Mouse (Mus musculus): ENCODE results near the gene Wfikkn2. TPM values are rescaled to one million over a fixed set of nuclear protein-coding genes. Genes with fewer than 3 reads are reported as not detected.

The Wfikkn2 gene
- polyA plus RNA-seq, 1 experiment = 0.38 TPM

- WGBS = 83% methylated on average over 6 of the region's 6 CpGs
- H3K36me3 ChIP-seq (ENCODE audit: control insufficient read depth, insufficient read depth, low read length) = no peaks in the 10 kb centered on the region
- no peak overlapping the region for H3K4me3 ChIP-seq (ENCODE audit: insufficient read depth, low read depth, low read length)
- no peak for DNase-seq
- H3K27ac ChIP-seq (ENCODE audit: insufficient read depth, low read depth, low read length) = no peak overlapping the region
- no peaks in the 10 kb centered on the region for H3K27me3 ChIP-seq (replicated peaks; ENCODE audit: control insufficient read depth, insufficient read depth, low read length)
- TF ChIP-seq POLR2A (IDR thresholded peaks at IDR 0.05; ENCODE audit: low read depth, low read length) (no peak), CTCF (conservative IDR thresholded peaks at IDR 0.05; ENCODE audit: insufficient read depth, insufficient read length, low read depth, low read length) (no peak)
- no peaks in the 10 kb centered on the region for H3K4me1 ChIP-seq (ENCODE audit: control insufficient read depth, insufficient read depth, low read length)
These were observed 16.0 kb upstream of the Wfikkn2 start for GRCm38 (mm10) chr11:94261585-94262370.

- Histone ChIP-seq H3K36me3 (ENCODE audit: control insufficient read depth, insufficient read depth, low read length) (no peaks in the 10 kb centered on the region), H3K27me3 (replicated peaks; ENCODE audit: control insufficient read depth, insufficient read depth, low read length) (no peaks in the 10 kb centered on the region), H3K4me1 (ENCODE audit: control insufficient read depth, insufficient read depth, low read length) (no peaks in the 10 kb centered on the region), H3K27ac (ENCODE audit: insufficient read depth, low read depth, low read length) (no peak overlapping the region), H3K4me3 (ENCODE audit: insufficient read depth, low read depth, low read length) (no peak overlapping the region)
- DNase-seq = no peak
- WGBS = 81% methylated on average over 4 of the region's 4 CpGs
- no peak for TF ChIP-seq CTCF (conservative IDR thresholded peaks at IDR 0.05; ENCODE audit: insufficient read depth, insufficient read length, low read depth, low read length)
- no peak for TF ChIP-seq POLR2A (IDR thresholded peaks at IDR 0.05; ENCODE audit: low read depth, low read length)
These were observed 14.0 kb upstream of the Wfikkn2 start for GRCm38 (mm10) chr11:94259814-94260213.

GRCm38 (mm10) chr11:94257987-94258386 is 12.2 kb upstream of the Wfikkn2 start:
- H3K4me3 ChIP-seq (ENCODE audit: insufficient read depth, low read depth, low read length) = no peak overlapping the region
- H3K36me3 ChIP-seq (ENCODE audit: control insufficient read depth, insufficient read depth, low read length) = no peaks in the 10 kb centered on the region
- 37% methylated on average over 14 of the region's 14 CpGs for WGBS
- peak; percentile 44 for DNase-seq
- H3K4me1 ChIP-seq (ENCODE audit: control insufficient read depth, insufficient read depth, low read length) = no peaks in the 10 kb centered on the region
- TF ChIP-seq CTCF (conservative IDR thresholded peaks at IDR 0.05; ENCODE audit: insufficient read depth, insufficient read length, low read depth, low read length) = no peak
- H3K27me3 ChIP-seq (replicated peaks; ENCODE audit: control insufficient read depth, insufficient read depth, low read length) = no peaks in the 10 kb centered on the region
- no peak overlapping the region for H3K27ac ChIP-seq (ENCODE audit: insufficient read depth, low read depth, low read length)

GRCm38 (mm10) chr11:94255733-94256132 is 9.9 kb upstream of the Wfikkn2 start:
- no peak overlapping the region for H3K27ac ChIP-seq (ENCODE audit: insufficient read depth, low read depth, low read length)
- no peaks in the 10 kb centered on the region for H3K4me1 ChIP-seq (ENCODE audit: control insufficient read depth, insufficient read depth, low read length)
- no peaks in the 10 kb centered on the region for H3K27me3 ChIP-seq (replicated peaks; ENCODE audit: control insufficient read depth, insufficient read depth, low read length)
- WGBS = 80% methylated on average over 5 of the region's 5 CpGs
- no peak for TF ChIP-seq CTCF (conservative IDR thresholded peaks at IDR 0.05; ENCODE audit: insufficient read depth, insufficient read length, low read depth, low read length)
- no peak for TF ChIP-seq POLR2A (IDR thresholded peaks at IDR 0.05; ENCODE audit: low read depth, low read length)
- no peak overlapping the region for H3K4me3 ChIP-seq (ENCODE audit: insufficient read depth, low read depth, low read length)
- no peaks in the 10 kb centered on the region for H3K36me3 ChIP-seq (ENCODE audit: control insufficient read depth, insufficient read depth, low read length)
- no peak for DNase-seq

GRCm38 (mm10) chr11:94253691-94254090 is 7.9 kb upstream of the Wfikkn2 start:
- no peak overlapping the region for H3K27ac ChIP-seq (ENCODE audit: insufficient read depth, low read depth, low read length)
- H3K4me3 ChIP-seq (ENCODE audit: insufficient read depth, low read depth, low read length) = no peak overlapping the region
- DNase-seq = no peak
- H3K27me3 ChIP-seq (replicated peaks; ENCODE audit: control insufficient read depth, insufficient read depth, low read length) = no peaks in the 10 kb centered on the region
- TF ChIP-seq CTCF (conservative IDR thresholded peaks at IDR 0.05; ENCODE audit: insufficient read depth, insufficient read length, low read depth, low read length) (no peak), POLR2A (IDR thresholded peaks at IDR 0.05; ENCODE audit: low read depth, low read length) (no peak)
- no peaks in the 10 kb centered on the region for H3K4me1 ChIP-seq (ENCODE audit: control insufficient read depth, insufficient read depth, low read length)
- WGBS = 87% methylated on average over 10 of the region's 10 CpGs
- H3K36me3 ChIP-seq (ENCODE audit: control insufficient read depth, insufficient read depth, low read length) = no peaks in the 10 kb centered on the region

- no peak for DNase-seq
- no peak overlapping the region for H3K27ac ChIP-seq (ENCODE audit: insufficient read depth, low read depth, low read length)
- H3K4me1 ChIP-seq (ENCODE audit: control insufficient read depth, insufficient read depth, low read length) = no peaks in the 10 kb centered on the region
- WGBS = 75% methylated on average over 9 of the region's 9 CpGs
- no peaks in the 10 kb centered on the region for H3K36me3 ChIP-seq (ENCODE audit: control insufficient read depth, insufficient read depth, low read length)
- H3K27me3 ChIP-seq (replicated peaks; ENCODE audit: control insufficient read depth, insufficient read depth, low read length) = no peaks in the 10 kb centered on the region
- TF ChIP-seq CTCF (conservative IDR thresholded peaks at IDR 0.05; ENCODE audit: insufficient read depth, insufficient read length, low read depth, low read length) (no peak), POLR2A (IDR thresholded peaks at IDR 0.05; ENCODE audit: low read depth, low read length) (no peak)
- no peak overlapping the region for H3K4me3 ChIP-seq (ENCODE audit: insufficient read depth, low read depth, low read length)
These were observed 7.4 kb upstream of the Wfikkn2 start for GRCm38 (mm10) chr11:94253156-94253555.

- Histone ChIP-seq H3K36me3 (ENCODE audit: control insufficient read depth, insufficient read depth, low read length) (no peaks in the 10 kb centered on the region), H3K27ac (ENCODE audit: insufficient read depth, low read depth, low read length) (no peak overlapping the region), H3K4me3 (ENCODE audit: insufficient read depth, low read depth, low read length) (no peak overlapping the region), H3K4me1 (ENCODE audit: control insufficient read depth, insufficient read depth, low read length) (no peaks in the 10 kb centered on the region), H3K27me3 (replicated peaks; ENCODE audit: control insufficient read depth, insufficient read depth, low read length) (no peaks in the 10 kb centered on the region)
- DNase-seq = no peak
- WGBS = 69% methylated on average over 8 of the region's 8 CpGs
- TF ChIP-seq CTCF (conservative IDR thresholded peaks at IDR 0.05; ENCODE audit: insufficient read depth, insufficient read length, low read depth, low read length) (no peak), POLR2A (IDR thresholded peaks at IDR 0.05; ENCODE audit: low read depth, low read length) (no peak)
These were observed 920 bp upstream of the Wfikkn2 start for GRCm38 (mm10) chr11:94246789-94247061.

All from kidney, adult 2 months (tissue).